Comparison of ENCODE assay signal across 12 mouse cellular contexts in the genomic region with DNA sequence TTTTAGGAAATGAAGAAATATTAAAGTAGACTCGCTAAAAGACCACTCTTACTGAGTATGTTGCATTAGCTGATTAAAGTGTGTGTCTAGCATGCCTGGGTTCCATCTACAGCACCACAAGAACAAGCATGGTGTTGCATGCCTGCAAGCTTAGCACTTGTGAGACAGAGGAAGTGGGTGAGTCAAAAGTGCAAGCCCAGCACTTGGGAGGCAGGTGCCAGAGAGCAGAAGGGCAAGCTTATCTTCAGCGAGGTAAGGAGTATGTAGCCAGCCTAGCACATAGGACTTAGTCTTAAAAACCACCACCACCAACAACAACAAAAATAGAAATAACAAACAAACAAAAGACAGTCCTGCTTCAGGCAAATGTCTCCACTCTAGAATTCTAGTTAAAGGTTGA.
DNase-seq lines count a peak whose midpoint lies in the region; ATAC-seq lines count a peak whose summit lies in the region.
"Had no signal": no experiment of that assay in that cellular context is flagged by ENCODE, and none has a peak within 500 bp of the region (broad histone marks: within the 10 kb centered on the region; RNA-seq: fewer than 3 reads in every experiment).

No protein-coding gene starts in this region.

- H3K27me3 ChIP-seq in liver, embryonic 11.5 days (replicated peaks; ENCODE audit: control insufficient read depth, insufficient read depth, low read length) = no peaks in the 10 kb centered on the region
- no peaks in the 10 kb centered on the region for H3K27me3 ChIP-seq in kidney, embryonic 14.5 days (ENCODE audit: control insufficient read depth, insufficient read depth, low read length)
- H3K27me3 ChIP-seq: stomach, embryonic 15.5 days had no signal

- no peaks in the 10 kb centered on the region for H3K9me3 ChIP-seq in liver, embryonic 11.5 days (ENCODE audit: control insufficient read depth, low read length)
- no peaks in the 10 kb centered on the region for H3K9me3 ChIP-seq in kidney, embryonic 14.5 days (ENCODE audit: control insufficient read depth, low read length)
- H3K9me3 ChIP-seq: stomach, embryonic 15.5 days had no signal

- no peak overlapping the region for H3K27ac ChIP-seq in liver, embryonic 11.5 days (ENCODE audit: low read depth, low read length)
- H3K27ac ChIP-seq in kidney, embryonic 14.5 days (ENCODE audit: low read depth, low read length) = no peak overlapping the region
- H3K27ac ChIP-seq: stomach, embryonic 15.5 days had no signal

- H3K36me3 ChIP-seq in liver, embryonic 11.5 days (ENCODE audit: control insufficient read depth, insufficient read depth, low read length) = no peaks in the 10 kb centered on the region
- no peaks in the 10 kb centered on the region for H3K36me3 ChIP-seq in kidney, embryonic 14.5 days (ENCODE audit: control insufficient read depth, insufficient read depth, low read length)
- H3K36me3 ChIP-seq: stomach, embryonic 15.5 days had no signal

- H3K9ac ChIP-seq in liver, embryonic 11.5 days (ENCODE audit: low read depth, low read length) = no peak overlapping the region
- no peak overlapping the region for H3K9ac ChIP-seq in kidney, embryonic 14.5 days (ENCODE audit: low read depth, low read length)
- H3K9ac ChIP-seq: stomach, embryonic 15.5 days had no signal

- WGBS in liver, embryonic 11.5 days = 49% methylated on average over 2 of the region's 2 CpGs
- 68% methylated on average over 2 of the region's 2 CpGs for WGBS in kidney, embryonic 14.5 days

- no peak overlapping the region for H3K4me3 ChIP-seq in liver, embryonic 11.5 days (ENCODE audit: low read depth, low read length)
- no peak overlapping the region for H3K4me3 ChIP-seq in kidney, embryonic 14.5 days (ENCODE audit: low read length)
- H3K4me3 ChIP-seq: stomach, embryonic 15.5 days had no signal

- H3K4me1 ChIP-seq in liver, embryonic 11.5 days (replicated peaks; ENCODE audit: control insufficient read depth, insufficient read depth, low read length) = 0 out of 2 replicates have a peak, but pooled peaks cover 3% of the 10 kb centered on the region
- no peaks in the 10 kb centered on the region for H3K4me1 ChIP-seq in kidney, embryonic 14.5 days (ENCODE audit: control insufficient read depth, insufficient read depth, low read length)
- H3K4me1 ChIP-seq: stomach, embryonic 15.5 days had no signal

- DNase-seq in liver, embryonic 11.5 days (ENCODE audit: low spot score) = no peak
- DNase-seq in liver = no peak
- DNase-seq in c-Kit-positive CD71-negative TER-119-negative erythroid progenitor cells, embryonic 14.5 days (ENCODE audit: low read depth) = peak; percentile 17
- peak; percentile 21 to 47 for DNase-seq in thymus, postnatal 36 days
- DNase-seq in layer of hippocampus, adult 11-12 months (ENCODE audit: low spot score) = no peak
- DNase-seq: adrenal gland, adult 2 months; cerebellum, adult 9-11 months; layer of hippocampus, adult 9-11 months had no signal

- H3K4me2 ChIP-seq in liver, embryonic 11.5 days = peak overlapping the region; percentile 9; the same call in 1 of the 2 replicates
- no peak overlapping the region for H3K4me2 ChIP-seq in kidney, embryonic 14.5 days (replicated peaks; ENCODE audit: low read depth, low read length)
- H3K4me2 ChIP-seq: stomach, embryonic 15.5 days had no signal

- ATAC-seq in liver, embryonic 11.5 days (replicated peaks; ENCODE audit: low FRiP score) = 0 out of 2 replicates have a peak, but pooled peaks have one; percentile 29
- ATAC-seq in megakaryocyte, adult 5-6 weeks (ENCODE audit: poor library complexity, severe bottlenecking) = peak; percentile 78
- no peak for ATAC-seq in kidney, embryonic 14.5 days (ENCODE audit: low FRiP score, low TSS enrichment)
- ATAC-seq: intestine, embryonic 16.5 days had no signal

Comparison
In these comparisons a context has a peak if more than half of its experiments do, and no peak if none do; other contexts are left out.
1. DNase-seq: peak in c-Kit-positive CD71-negative TER-119-negative erythroid progenitor cells, embryonic 14.5 days (single experiment) and thymus, postnatal 36 days (2 of 2); none in liver, embryonic 11.5 days (single experiment), liver (single experiment) and layer of hippocampus, adult 11-12 months (single experiment).